Mouse (Mus musculus) embryonic facial prominence, embryonic 11.5 days (tissue): Measurements from ENCODE around the gene Mbnl2. TPM values are rescaled to one million over a fixed set of nuclear protein-coding genes. Genes with fewer than 3 reads are reported as not detected.

Experiments used
- ATAC-seq: fragments of 200-750 bp; cut with Nextera tagmentation; replicated peaks from 2 replicates; pipeline ENCODE4 v1.8.0; 2017; ENCODE audit warnings: low read depth; ENCODE audit not compliant: insufficient number of reproducible peaks, low FRiP score, low TSS enrichment
- DNase-seq: peaks from one replicate; pipeline ENCODE4 v3.0.0-alpha.2; 2015; ENCODE audit warnings: low spot score
- H3K27ac ChIP-seq: fragments of 300-500 bp; sonication (generic); replicated peaks from 2 replicates; pipeline ENCODE4 v1.5.1; 2014; ENCODE audit warnings: mild to moderate bottlenecking, low read depth, low read length, control low read depth
- H3K27me3 ChIP-seq: fragments of 300-500 bp; sonication (generic); 2 replicates; pipeline ENCODE4 v1.6.1; 2014; ENCODE audit warnings: mild to moderate bottlenecking, low read length, moderate library complexity, mixed read lengths; ENCODE audit not compliant: control insufficient read depth, insufficient read depth
- H3K36me3 ChIP-seq: fragments of 300-500 bp; sonication (generic); replicated peaks from 2 replicates; pipeline ENCODE4 v1.6.1; 2014; ENCODE audit warnings: low read depth, mild to moderate bottlenecking, low read length, moderate library complexity, mixed read lengths; ENCODE audit not compliant: control insufficient read depth, insufficient read depth
- H3K4me1 ChIP-seq: fragments of 300-500 bp; sonication (generic); 2 replicates; pipeline ENCODE4 v1.6.1; 2014; ENCODE audit warnings: low read length, mixed read lengths; ENCODE audit not compliant: control insufficient read depth, insufficient read depth
- H3K4me2 ChIP-seq: fragments of 300-500 bp; sonication (generic); 2 replicates; pipeline ENCODE4 v1.6.1; 2014; ENCODE audit warnings: low read depth, mild to moderate bottlenecking, control low read depth, low read length, moderate library complexity
- H3K4me3 ChIP-seq: fragments of 300-500 bp; sonication (generic); 2 replicates; pipeline ENCODE4 v1.5.1; 2014; ENCODE audit warnings: low read depth, low read length, control low read depth
- H3K9ac ChIP-seq: fragments of 300-500 bp; sonication (generic); replicated peaks from 2 replicates; pipeline ENCODE4 v1.6.1; 2014; ENCODE audit warnings: mild to moderate bottlenecking, control low read depth, low read length
- H3K9me3 ChIP-seq: fragments of 300-500 bp; sonication (generic); replicated peaks from 2 replicates; pipeline ENCODE4 v1.6.1; 2016; ENCODE audit warnings: mild to moderate bottlenecking, low read length, inconsistent platforms, mixed read lengths; ENCODE audit not compliant: control insufficient read depth
- WGBS: fragments of 180-500 bp; shearing (Covaris S2); extraction: QIAGEN DNeasy Blood & Tissue Kit; methylation state at CpG from one replicate; pipeline ENCODE4 v1.1.7; 2014; 5-methylcytosine and 5-hydroxymethylcytosine counted together
- polyA plus RNA-seq: library from polyadenylated mRNA; unstranded; fragments of >200 nt; fragmentation: Nextera tagmentation; extraction: Ambion mirVana; gene quantifications from 2 replicates; pipeline ENCODE4 v1.2.1, GENCODE M21; 2014

The Mbnl2 gene
- polyA plus RNA-seq, 1 experiment from 2014 or later: 76.0 TPM

GRCm38 (mm10) chr14:120306229-120306628, 30.8 kb downstream of the Mbnl2 start:
- Histone ChIP-seq H3K36me3 (no peaks in the 10 kb centered on the region), H3K9ac (no peak overlapping the region), H3K27ac (no peak overlapping the region), H3K27me3 (no peaks in the 10 kb centered on the region), H3K4me3 (no peak overlapping the region), H3K4me1 (no peaks in the 10 kb centered on the region), H3K4me2 (no peak overlapping the region), H3K9me3 (no peaks in the 10 kb centered on the region)
- ATAC-seq: no peak
- no peak for DNase-seq
- WGBS: 73% methylated on average over 11 of the region's 11 CpGs

- Histone ChIP-seq H3K27me3 (no peaks in the 10 kb centered on the region), H3K9me3 (no peaks in the 10 kb centered on the region), H3K36me3 (no peaks in the 10 kb centered on the region), H3K27ac (no peak overlapping the region), H3K4me3 (no peak overlapping the region), H3K9ac (no peak overlapping the region), H3K4me2 (no peak overlapping the region), H3K4me1 (no peaks in the 10 kb centered on the region)
- DNase-seq: no peak
- no peak for ATAC-seq
- 74% methylated on average over 3 of the region's 3 CpGs for WGBS
Observed at GRCm38 (mm10) chr14:120307356-120307755, 31.9 kb downstream of the Mbnl2 start.

- Histone ChIP-seq H3K9me3 (no peaks in the 10 kb centered on the region), H3K36me3 (no peaks in the 10 kb centered on the region), H3K27ac (no peak overlapping the region), H3K27me3 (no peaks in the 10 kb centered on the region), H3K9ac (no peak overlapping the region), H3K4me3 (no peak overlapping the region), H3K4me2 (no peak overlapping the region), H3K4me1 (no peaks in the 10 kb centered on the region)
- ATAC-seq (no peak), DNase-seq (no peak)
- WGBS: 61% methylated on average over 4 of the region's 4 CpGs
Observed at GRCm38 (mm10) chr14:120307963-120308362, 32.5 kb downstream of the Mbnl2 start.

- WGBS: 90% methylated on average over 6 of the region's 6 CpGs
Observed at GRCm38 (mm10) chr14:120309691-120310090, 34.2 kb downstream of the Mbnl2 start.

GRCm38 (mm10) chr14:120311330-120312097, 36.0 kb downstream of the Mbnl2 start:
- no peaks in the 10 kb centered on the region for H3K36me3 ChIP-seq
- H3K4me3 ChIP-seq: no peak overlapping the region
- H3K27ac ChIP-seq: no peak overlapping the region
- H3K9ac ChIP-seq: no peak overlapping the region
- H3K9me3 ChIP-seq: no peaks in the 10 kb centered on the region
- DNase-seq (no peak), ATAC-seq (no peak)
- no peak overlapping the region for H3K4me2 ChIP-seq
- WGBS: 83% methylated on average over 12 of the region's 12 CpGs
- no peaks in the 10 kb centered on the region for H3K4me1 ChIP-seq
- H3K27me3 ChIP-seq: no peaks in the 10 kb centered on the region

More at GRCm38 (mm10) chr14:120309691-120310090, 34.2 kb downstream of the Mbnl2 start:
- no peak overlapping the region for H3K27ac ChIP-seq
- no peaks in the 10 kb centered on the region for H3K4me1 ChIP-seq
- DNase-seq: no peak
- no peak overlapping the region for H3K9ac ChIP-seq
- H3K4me3 ChIP-seq: no peak overlapping the region
- no peak overlapping the region for H3K4me2 ChIP-seq
- ATAC-seq: no peak
- H3K27me3 ChIP-seq: no peaks in the 10 kb centered on the region
- no peaks in the 10 kb centered on the region for H3K36me3 ChIP-seq
- no peaks in the 10 kb centered on the region for H3K9me3 ChIP-seq

- WGBS: 86% methylated on average over 12 of the region's 12 CpGs
- no peak for DNase-seq
- Histone ChIP-seq H3K27ac (no peak overlapping the region), H3K4me3 (no peak overlapping the region), H3K27me3 (no peaks in the 10 kb centered on the region), H3K4me1 (no peaks in the 10 kb centered on the region), H3K9ac (no peak overlapping the region), H3K4me2 (no peak overlapping the region), H3K9me3 (no peaks in the 10 kb centered on the region), H3K36me3 (no peaks in the 10 kb centered on the region)
- ATAC-seq: 0 out of 2 replicates have a peak, but pooled peaks have one; percentile 35
Observed at GRCm38 (mm10) chr14:120312661-120313406, 37.4 kb downstream of the Mbnl2 start.

- WGBS: 84% methylated on average over 8 of the region's 8 CpGs
- no peak for ATAC-seq
Observed at GRCm38 (mm10) chr14:120313466-120313865, 38.0 kb downstream of the Mbnl2 start.

GRCm38 (mm10) chr14:120315721-120316120, 40.3 kb downstream of the Mbnl2 start:
- H3K27ac ChIP-seq: no peak overlapping the region
- no peak overlapping the region for H3K4me2 ChIP-seq
- H3K27me3 ChIP-seq: no peaks in the 10 kb centered on the region
- ATAC-seq (no peak), DNase-seq (no peak)
- no peaks in the 10 kb centered on the region for H3K9me3 ChIP-seq
- no peak overlapping the region for H3K4me3 ChIP-seq
- WGBS: 80% methylated on average over 5 of the region's 5 CpGs
- H3K4me1 ChIP-seq: no peaks in the 10 kb centered on the region
- H3K9ac ChIP-seq: no peak overlapping the region
- H3K36me3 ChIP-seq: no peaks in the 10 kb centered on the region

More at GRCm38 (mm10) chr14:120313466-120313865, 38.0 kb downstream of the Mbnl2 start:
- no peak overlapping the region for H3K4me2 ChIP-seq
- H3K9ac ChIP-seq: no peak overlapping the region
- H3K9me3 ChIP-seq: no peaks in the 10 kb centered on the region
- H3K27ac ChIP-seq: no peak overlapping the region
- H3K4me3 ChIP-seq: no peak overlapping the region
- DNase-seq: no peak
- no peaks in the 10 kb centered on the region for H3K27me3 ChIP-seq
- no peaks in the 10 kb centered on the region for H3K4me1 ChIP-seq
- no peaks in the 10 kb centered on the region for H3K36me3 ChIP-seq
